Mouse (Mus musculus) colon, adult 2 months (tissue): ENCODE measurements around the gene St7l. TPM values are rescaled to one million over a fixed set of nuclear protein-coding genes. Genes with fewer than 3 reads are reported as not detected.

Experiments used
- polyA plus RNA-seq: library from polyadenylated mRNA; depleted of rRNA; stranded (reverse); fragments of >200 nt; gene quantifications from 2 replicates; pipeline ENCODE4 v1.2.3, GENCODE M21; 2012; rRNA removed

St7l gene
- 7.7 and 8.1 TPM in 2 replicates for polyA plus RNA-seq

GRCm38 (mm10) chr3:104863786-104864650 is at the start of gene St7l, which contains the start of gene Capza1:
Gene St7l, plus strand, starts transcription at chr3:104864005.
Gene Capza1, minus strand, starts transcription at chr3:104864505.

GRCm38 (mm10) chr3:104817991-104818748 is 45.6 kb upstream of the St7l start, which contains the start of gene Mov10:
Gene Mov10, minus strand, starts transcription at chr3:104818563.

DNA sequence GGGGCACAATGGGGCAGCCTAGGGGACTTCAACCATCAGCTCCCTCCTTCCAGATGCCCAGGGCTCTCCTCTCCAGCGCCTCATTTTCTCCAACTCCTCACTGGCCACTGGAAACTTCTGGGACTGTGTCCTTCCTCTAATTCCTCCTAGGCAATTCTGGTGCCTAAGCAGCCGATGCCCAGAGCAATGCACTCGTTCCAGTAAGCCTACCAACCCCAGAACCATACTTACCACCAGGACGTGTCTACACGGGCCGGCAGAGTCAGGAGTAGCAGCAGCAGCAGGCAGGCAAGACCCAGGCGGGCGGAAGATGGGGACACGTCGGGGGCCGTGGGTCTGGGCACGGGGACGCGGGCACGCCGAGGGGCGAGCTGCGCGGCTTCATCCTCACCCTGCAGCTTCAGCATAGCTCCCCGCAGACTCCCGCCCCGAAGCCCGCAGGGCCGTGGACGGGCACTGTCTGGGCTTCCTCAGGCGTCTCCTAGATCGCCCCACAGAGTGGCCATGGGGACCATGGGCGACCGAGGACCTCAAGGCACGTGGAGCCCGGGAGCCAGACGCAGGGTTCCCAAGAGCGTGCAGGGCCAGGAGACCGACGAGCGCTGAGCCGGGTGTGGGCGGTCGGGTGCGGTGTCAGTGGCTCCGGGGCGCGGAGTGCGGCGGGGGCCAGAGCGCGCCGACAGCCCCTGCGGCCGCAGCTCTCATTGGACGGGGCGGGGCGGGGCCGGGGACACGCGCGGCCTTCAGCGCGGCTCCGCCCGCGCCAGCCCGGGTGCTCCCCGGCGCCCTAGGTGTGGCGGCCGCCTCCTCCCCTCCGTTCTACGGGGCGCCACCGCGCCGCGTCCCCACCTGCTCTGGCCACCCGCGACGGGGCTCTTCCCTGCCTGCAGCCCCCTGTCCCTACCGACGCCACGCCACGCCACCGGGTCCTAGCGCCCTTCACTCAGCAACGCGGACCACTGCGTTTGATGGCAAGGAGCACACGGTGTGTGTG is 97.6 kb downstream of the St7l start, which contains the start of gene Wnt2b:
TSS of gene Wnt2b (minus strand) at position 856 of the 994 bp plus-strand sequence.

Other genes starting within 250 kb of the St7l start
- gene Slc16a1, start 225.3 kb upstream of the St7l start, polyA plus RNA-seq: 111 and 136 TPM in 2 replicates
- 53.2 and 60.1 TPM in 2 replicates for gene Ppm1j, start 82.9 kb upstream of the St7l start, polyA plus RNA-seq
- 0.33 and 0.44 TPM in 2 replicates for gene Fam19a3, start 82.2 kb upstream of the St7l start, polyA plus RNA-seq
- 227 and 284 TPM in 2 replicates for gene Rhoc, start 75.6 kb upstream of the St7l start, polyA plus RNA-seq
- 16.8 and 19.2 TPM in 2 replicates for gene Mov10, start 45.4 kb upstream of the St7l start, polyA plus RNA-seq
- 16.1 and 16.7 TPM in 2 replicates for gene Capza1, start 500 bp downstream of the St7l start, polyA plus RNA-seq
- gene Wnt2b, start 97.9 kb downstream of the St7l start, polyA plus RNA-seq: 15.3 and 16.6 TPM in 2 replicates
- gene Cttnbp2nl, start 189.1 kb downstream of the St7l start, polyA plus RNA-seq: 7.0 and 10.0 TPM in 2 replicates
- gene 4930564D02Rik, start 202.8 kb downstream of the St7l start, polyA plus RNA-seq: not detected in 2 replicates